Mouse (Mus musculus): ENCODE measurements around the gene Nme9. TPM values are rescaled to one million over a fixed set of nuclear protein-coding genes. Genes with fewer than 3 reads are reported as not detected.

The Nme9 gene
- polyA plus RNA-seq, 1 experiment from 2014 or later = not detected

- no peak overlapping the region for H3K9ac ChIP-seq (ENCODE audit: low read length)
- no peak overlapping the region for H3K4me3 ChIP-seq (ENCODE audit: low read depth, low read length)
- no peaks in the 10 kb centered on the region for H3K4me1 ChIP-seq (ENCODE audit: control insufficient read depth, insufficient read depth, low read length)
- WGBS = 90% methylated on average over 4 of the region's 4 CpGs
- DNase-seq (ENCODE audit: low spot score) (no peak), ATAC-seq (ENCODE audit: insufficient number of reproducible peaks, low FRiP score, low TSS enrichment, low read depth) (no peak)
- no peak overlapping the region for H3K4me2 ChIP-seq (ENCODE audit: low read depth, severe bottlenecking)
- no peak overlapping the region for H3K27ac ChIP-seq (replicated peaks; ENCODE audit: low read depth, low read length)
- no peaks in the 10 kb centered on the region; the same call in 1 of the 2 replicates for H3K36me3 ChIP-seq (ENCODE audit: control insufficient read depth, insufficient read depth, low read length)
- H3K9me3 ChIP-seq (ENCODE audit: control insufficient read depth, low read length) = no peaks in the 10 kb centered on the region
- no peaks in the 10 kb centered on the region for H3K27me3 ChIP-seq (ENCODE audit: control insufficient read depth, insufficient read depth, low read length)
These were observed 29.5 kb downstream of the Nme9 start for GRCm38 (mm10) chr9:99480764-99481163.

GRCm38 (mm10) chr9:99483191-99483590, 31.9 kb downstream of the Nme9 start:
- ATAC-seq (ENCODE audit: insufficient number of reproducible peaks, low FRiP score, low TSS enrichment, low read depth) (no peak), DNase-seq (ENCODE audit: low spot score) (no peak)
- H3K9me3 ChIP-seq (ENCODE audit: control insufficient read depth, low read length) = no peaks in the 10 kb centered on the region
- H3K27me3 ChIP-seq (ENCODE audit: control insufficient read depth, insufficient read depth, low read length) = no peaks in the 10 kb centered on the region
- H3K36me3 ChIP-seq (ENCODE audit: control insufficient read depth, insufficient read depth, low read length) = no peaks in the 10 kb centered on the region; the same call in 1 of the 2 replicates
- 93% methylated on average over 4 of the region's 4 CpGs for WGBS
- no peak overlapping the region for H3K4me2 ChIP-seq (ENCODE audit: low read depth, severe bottlenecking)
- H3K4me3 ChIP-seq (ENCODE audit: low read depth, low read length) = no peak overlapping the region
- H3K9ac ChIP-seq (ENCODE audit: low read length) = no peak overlapping the region
- no peak overlapping the region for H3K27ac ChIP-seq (replicated peaks; ENCODE audit: low read depth, low read length)
- no peaks in the 10 kb centered on the region for H3K4me1 ChIP-seq (ENCODE audit: control insufficient read depth, insufficient read depth, low read length)

- Histone ChIP-seq H3K9me3 (ENCODE audit: control insufficient read depth, low read length) (no peaks in the 10 kb centered on the region), H3K27me3 (ENCODE audit: control insufficient read depth, insufficient read depth, low read length) (no peaks in the 10 kb centered on the region), H3K4me2 (ENCODE audit: low read depth, severe bottlenecking) (no peak overlapping the region), H3K4me1 (ENCODE audit: control insufficient read depth, insufficient read depth, low read length) (no peaks in the 10 kb centered on the region), H3K27ac (replicated peaks; ENCODE audit: low read depth, low read length) (no peak overlapping the region), H3K9ac (ENCODE audit: low read length) (no peak overlapping the region), H3K36me3 (ENCODE audit: control insufficient read depth, insufficient read depth, low read length) (no peaks in the 10 kb centered on the region; the same call in 1 of the 2 replicates), H3K4me3 (ENCODE audit: low read depth, low read length) (no peak overlapping the region)
- DNase-seq (ENCODE audit: low spot score) (no peak), ATAC-seq (ENCODE audit: insufficient number of reproducible peaks, low FRiP score, low TSS enrichment, low read depth) (no peak)
These were observed 33.4 kb downstream of the Nme9 start for GRCm38 (mm10) chr9:99484632-99485031.

- Histone ChIP-seq H3K4me3 (ENCODE audit: low read depth, low read length) (no peak overlapping the region), H3K4me1 (ENCODE audit: control insufficient read depth, insufficient read depth, low read length) (no peaks in the 10 kb centered on the region), H3K9ac (ENCODE audit: low read length) (no peak overlapping the region), H3K36me3 (ENCODE audit: control insufficient read depth, insufficient read depth, low read length) (no peaks in the 10 kb centered on the region; the same call in 1 of the 2 replicates), H3K9me3 (ENCODE audit: control insufficient read depth, low read length) (no peaks in the 10 kb centered on the region), H3K27me3 (ENCODE audit: control insufficient read depth, insufficient read depth, low read length) (no peaks in the 10 kb centered on the region), H3K27ac (replicated peaks; ENCODE audit: low read depth, low read length) (no peak overlapping the region), H3K4me2 (ENCODE audit: low read depth, severe bottlenecking) (no peak overlapping the region)
- ATAC-seq (ENCODE audit: insufficient number of reproducible peaks, low FRiP score, low TSS enrichment, low read depth) = no peak
- 96% methylated on average over 4 of the region's 4 CpGs for WGBS
- no peak for DNase-seq (ENCODE audit: low spot score)
These were observed 33.9 kb downstream of the Nme9 start for GRCm38 (mm10) chr9:99485144-99485543.

GRCm38 (mm10) chr9:99487126-99487695, 35.9 kb downstream of the Nme9 start:
- no peaks in the 10 kb centered on the region for H3K4me1 ChIP-seq (ENCODE audit: control insufficient read depth, insufficient read depth, low read length)
- H3K9me3 ChIP-seq (ENCODE audit: control insufficient read depth, low read length) = no peaks in the 10 kb centered on the region
- 89% methylated on average over 8 of the region's 8 CpGs for WGBS
- no peak for DNase-seq (ENCODE audit: low spot score)
- no peak overlapping the region for H3K4me2 ChIP-seq (ENCODE audit: low read depth, severe bottlenecking)
- H3K27me3 ChIP-seq (ENCODE audit: control insufficient read depth, insufficient read depth, low read length) = no peaks in the 10 kb centered on the region
- no peaks in the 10 kb centered on the region; the same call in 1 of the 2 replicates for H3K36me3 ChIP-seq (ENCODE audit: control insufficient read depth, insufficient read depth, low read length)
- H3K9ac ChIP-seq (ENCODE audit: low read length) = no peak overlapping the region
- no peak overlapping the region for H3K27ac ChIP-seq (replicated peaks; ENCODE audit: low read depth, low read length)
- no peak for ATAC-seq (ENCODE audit: insufficient number of reproducible peaks, low FRiP score, low TSS enrichment, low read depth)
- no peak overlapping the region for H3K4me3 ChIP-seq (ENCODE audit: low read depth, low read length)

- DNase-seq (ENCODE audit: low spot score) = no peak
- no peaks in the 10 kb centered on the region for H3K27me3 ChIP-seq (ENCODE audit: control insufficient read depth, insufficient read depth, low read length)
- ATAC-seq (ENCODE audit: insufficient number of reproducible peaks, low FRiP score, low TSS enrichment, low read depth) = no peak
- H3K9me3 ChIP-seq (ENCODE audit: control insufficient read depth, low read length) = no peaks in the 10 kb centered on the region
- H3K4me2 ChIP-seq (ENCODE audit: low read depth, severe bottlenecking) = no peak overlapping the region
- H3K4me1 ChIP-seq (ENCODE audit: control insufficient read depth, insufficient read depth, low read length) = no peaks in the 10 kb centered on the region
- no peaks in the 10 kb centered on the region; the same call in 1 of the 2 replicates for H3K36me3 ChIP-seq (ENCODE audit: control insufficient read depth, insufficient read depth, low read length)
- H3K9ac ChIP-seq (ENCODE audit: low read length) = no peak overlapping the region
- H3K4me3 ChIP-seq (ENCODE audit: low read depth, low read length) = no peak overlapping the region
- no peak overlapping the region for H3K27ac ChIP-seq (replicated peaks; ENCODE audit: low read depth, low read length)
- 83% methylated on average over 3 of the region's 3 CpGs for WGBS
These were observed 36.6 kb downstream of the Nme9 start for GRCm38 (mm10) chr9:99487841-99488240.

- Histone ChIP-seq H3K4me2 (ENCODE audit: low read depth, severe bottlenecking) (no peak overlapping the region), H3K27ac (replicated peaks; ENCODE audit: low read depth, low read length) (no peak overlapping the region), H3K4me3 (ENCODE audit: low read depth, low read length) (no peak overlapping the region), H3K4me1 (ENCODE audit: control insufficient read depth, insufficient read depth, low read length) (no peaks in the 10 kb centered on the region), H3K36me3 (ENCODE audit: control insufficient read depth, insufficient read depth, low read length) (no peaks in the 10 kb centered on the region; the same call in 1 of the 2 replicates), H3K9ac (ENCODE audit: low read length) (no peak overlapping the region), H3K9me3 (ENCODE audit: control insufficient read depth, low read length) (no peaks in the 10 kb centered on the region), H3K27me3 (ENCODE audit: control insufficient read depth, insufficient read depth, low read length) (no peaks in the 10 kb centered on the region)
- no peak for ATAC-seq (ENCODE audit: insufficient number of reproducible peaks, low FRiP score, low TSS enrichment, low read depth)
- no peak for DNase-seq (ENCODE audit: low spot score)
- WGBS = 98% methylated on average over 4 of the region's 4 CpGs
These were observed 39.8 kb downstream of the Nme9 start for GRCm38 (mm10) chr9:99491050-99491449.

GRCm38 (mm10) chr9:99492634-99493200, 41.4 kb downstream of the Nme9 start:
- H3K27ac ChIP-seq (replicated peaks; ENCODE audit: low read depth, low read length) = no peak overlapping the region
- H3K4me3 ChIP-seq (ENCODE audit: low read depth, low read length) = no peak overlapping the region
- H3K36me3 ChIP-seq (ENCODE audit: control insufficient read depth, insufficient read depth, low read length) = peaks cover 4% of the 10 kb centered on the region; the same call in 1 of the 2 replicates
- WGBS = 85% methylated on average over 10 of the region's 10 CpGs
- no peaks in the 10 kb centered on the region for H3K9me3 ChIP-seq (ENCODE audit: control insufficient read depth, low read length)
- ATAC-seq (ENCODE audit: insufficient number of reproducible peaks, low FRiP score, low TSS enrichment, low read depth) (no peak), DNase-seq (ENCODE audit: low spot score) (no peak)
- H3K9ac ChIP-seq (ENCODE audit: low read length) = no peak overlapping the region
- no peaks in the 10 kb centered on the region for H3K4me1 ChIP-seq (ENCODE audit: control insufficient read depth, insufficient read depth, low read length)
- no peaks in the 10 kb centered on the region for H3K27me3 ChIP-seq (ENCODE audit: control insufficient read depth, insufficient read depth, low read length)
- no peak overlapping the region for H3K4me2 ChIP-seq (ENCODE audit: low read depth, severe bottlenecking)

- Histone ChIP-seq H3K9ac (ENCODE audit: low read length) (no peak overlapping the region), H3K4me3 (ENCODE audit: low read depth, low read length) (no peak overlapping the region), H3K4me2 (ENCODE audit: low read depth, severe bottlenecking) (no peak overlapping the region), H3K36me3 (ENCODE audit: control insufficient read depth, insufficient read depth, low read length) (peaks cover 4% of the 10 kb centered on the region; the same call in 1 of the 2 replicates), H3K27ac (replicated peaks; ENCODE audit: low read depth, low read length) (no peak overlapping the region), H3K27me3 (ENCODE audit: control insufficient read depth, insufficient read depth, low read length) (no peaks in the 10 kb centered on the region), H3K9me3 (ENCODE audit: control insufficient read depth, low read length) (no peaks in the 10 kb centered on the region), H3K4me1 (ENCODE audit: control insufficient read depth, insufficient read depth, low read length) (no peaks in the 10 kb centered on the region)
- DNase-seq (ENCODE audit: low spot score) (no peak), ATAC-seq (ENCODE audit: insufficient number of reproducible peaks, low FRiP score, low TSS enrichment, low read depth) (no peak)
- WGBS = 92% methylated on average over 4 of the region's 4 CpGs
These were observed 48.1 kb downstream of the Nme9 start for GRCm38 (mm10) chr9:99499336-99499735.

Measured in limb, embryonic 11.5 days (tissue).